Mouse (Mus musculus): ENCODE measurements at regions not wholly inside any gene's neighbourhood (a gene's known extent, or its start where the extent isn't known, plus 50 kb on each side); places are given as distances from the start of the nearest gene placed in this dataset.

GRCm38 (mm10) chr9:71369760-71370159 lies 116.0 kb downstream of the Polr2m start:
- TF ChIP-seq HCFC1 (IDR thresholded peaks at IDR 0.05; ENCODE audit: borderline replicate concordance, insufficient read depth, low read length) = no peak
- TF ChIP-seq CHD2 (IDR thresholded peaks at IDR 0.05; ENCODE audit: low read depth, low read length) = no peak
- no peak for TF ChIP-seq MAFK (IDR thresholded peaks at IDR 0.05; ENCODE audit: insufficient read depth, low read depth, low read length)
- no peak for TF ChIP-seq ZNF384 (IDR thresholded peaks at IDR 0.05; ENCODE audit: low read depth, low read length)
- peak; percentile 46; the same call in 1 of the 2 replicates for TF ChIP-seq ZC3H11A (IDR thresholded peaks at IDR 0.05; ENCODE audit: borderline replicate concordance, low read depth, low read length)

All from ES-E14 (cell line).